Mouse (Mus musculus) lung, adult 2 months (tissue): ENCODE measurements around the gene 9230104L09Rik.

Source experiments
- CTCF ChIP-seq: fragments of 200-500 bp; IDR thresholded peaks from 2 replicates; pipeline ENCODE4 v1.5.1; 2011; ENCODE audit warnings: mild to moderate bottlenecking, low read length, control low read depth; ENCODE audit not compliant: insufficient read depth
- POLR2A ChIP-seq: fragments of 200-500 bp; IDR thresholded peaks from 2 replicates; pipeline ENCODE4 v1.6.1; 2011; ENCODE audit warnings: low read depth, mild to moderate bottlenecking, control low read depth, low read length, borderline replicate concordance; ENCODE audit errors: extremely low read depth

GRCm38 (mm10) chr2:148877016-148877770, 12.4 kb upstream of the 9230104L09Rik start:
- no peak for TF ChIP-seq POLR2A
- no peak for TF ChIP-seq CTCF
